Mouse (Mus musculus) regulatory T cell (primary cell): ENCODE measurements at regions not wholly inside any gene's neighbourhood (a gene's known extent, or its start where the extent isn't known, plus 50 kb on each side); places are given as distances from the start of the nearest gene placed in this dataset.
"Not testable (repeated sequence)": the region's sequence is repeated elsewhere in the genome, so short reads cannot be mapped to it uniquely, and the experiment has no call there.

Experiments used
- in situ Hi-C: fragments of 300-600 bp; cut with MboI, MseI; formaldehyde crosslinking; loops from one replicate; pipeline ENCODE4 v1.15.1; 2025; ENCODE audit warnings: high pct_unique_total_duplicates

- in situ Hi-C loops, result no loop called here
These were observed 454.7 kb upstream of the Slc5a7 start for GRCm38 (mm10) chr17:54753396-54753994.

GRCm38 (mm10) chr17:54752917-54753316 is 454.1 kb upstream of the Slc5a7 start:
- in situ Hi-C loops, result no loop called here

GRCm38 (mm10) chr17:54735836-54736235 is 437.0 kb upstream of the Slc5a7 start:
- in situ Hi-C loops, result no loop called here

- in situ Hi-C loops, result no loop called here
These were observed 428.8 kb upstream of the Slc5a7 start for GRCm38 (mm10) chr17:54727660-54728059.

GRCm38 (mm10) chr17:54726693-54727092 is 427.9 kb upstream of the Slc5a7 start:
- in situ Hi-C loops, result no loop called here

GRCm38 (mm10) chr17:54713026-54713425 is 414.2 kb upstream of the Slc5a7 start:
- in situ Hi-C loops, result loop anchor here (5.0 kb wide), 1 partner anchor 391 kb away; no protein-coding TSS in a partner anchor

GRCm38 (mm10) chr17:54707811-54708210 is 409.0 kb upstream of the Slc5a7 start:
- in situ Hi-C loops, result not testable (repeated sequence)

GRCm38 (mm10) chr17:54701346-54702108 is 402.7 kb upstream of the Slc5a7 start:
- in situ Hi-C loops, result no loop called here

GRCm38 (mm10) chr17:54694637-54695036 is 395.8 kb upstream of the Slc5a7 start:
- in situ Hi-C loops, result no loop called here

- in situ Hi-C loops, result no loop called here
These were observed 386.6 kb upstream of the Slc5a7 start for GRCm38 (mm10) chr17:54685143-54686040.

- in situ Hi-C loops, result no loop called here
These were observed 379.3 kb upstream of the Slc5a7 start for GRCm38 (mm10) chr17:54678111-54678510.

- in situ Hi-C loops, result no loop called here
These were observed 370.7 kb upstream of the Slc5a7 start for GRCm38 (mm10) chr17:54669499-54669898.

GRCm38 (mm10) chr17:54662558-54663245 is 363.9 kb upstream of the Slc5a7 start:
- in situ Hi-C loops, result no loop called here

- in situ Hi-C loops, result no loop called here
These were observed 357.7 kb upstream of the Slc5a7 start for GRCm38 (mm10) chr17:54656553-54656952.
